Mouse (Mus musculus): ENCODE measurements around the gene Zfyve9.
"Not testable (repeated sequence)": the region's sequence is repeated elsewhere in the genome, so short reads cannot be mapped to it uniquely, and the experiment has no call there.

GRCm38 (mm10) chr4:108687098-108687497 lies 93.5 kb downstream of the Zfyve9 start:
- TF ChIP-seq CTCF, EP300 (IDR thresholded peaks at IDR 0.05): not testable (repeated sequence)
